Mouse (Mus musculus) ES-Bruce4 (cell line): ENCODE measurements at regions not wholly inside any gene's neighbourhood (a gene's known extent, or its start where the extent isn't known, plus 50 kb on each side); places are given as distances from the start of the nearest gene placed in this dataset.

Experiments used
- H3K27ac ChIP-seq: 2 replicates; pipeline ENCODE4 v1.5.1; 2012; ENCODE audit warnings: low read length, inconsistent platforms; ENCODE audit not compliant: insufficient read depth
- H3K27me3 ChIP-seq: 2 replicates; pipeline ENCODE4 v1.6.1; 2012; ENCODE audit warnings: mild to moderate bottlenecking, low read length, inconsistent platforms; ENCODE audit not compliant: control insufficient read depth, poor library complexity, insufficient read depth, severe bottlenecking
- H3K36me3 ChIP-seq: 2 replicates; pipeline ENCODE4 v1.6.1; 2012; ENCODE audit warnings: inconsistent platforms, mild to moderate bottlenecking, low read length, moderate library complexity; ENCODE audit not compliant: control insufficient read depth, poor library complexity, insufficient read depth, severe bottlenecking
- H3K4me1 ChIP-seq: one replicate; pipeline ENCODE4 v1.8.1; 2011; ENCODE audit warnings: low read length; ENCODE audit not compliant: control insufficient read depth, insufficient read depth
- H3K4me3 ChIP-seq: 2 replicates; pipeline ENCODE4 v1.5.1; 2011; ENCODE audit warnings: low read depth, mild to moderate bottlenecking, low read length
- H3K9ac ChIP-seq: 2 replicates; pipeline ENCODE4 v1.6.1; 2012; ENCODE audit warnings: low read depth, mild to moderate bottlenecking, inconsistent platforms; ENCODE audit not compliant: poor library complexity, severe bottlenecking
- H3K9me3 ChIP-seq: replicated peaks from 2 replicates; pipeline ENCODE4 v1.6.1; 2012; ENCODE audit warnings: mild to moderate bottlenecking, low read length, inconsistent platforms; ENCODE audit not compliant: control insufficient read depth, poor library complexity, insufficient read depth, severe bottlenecking
- CTCF ChIP-seq: IDR thresholded peaks from one replicate; pipeline ENCODE4 v1.8.1; 2011; ENCODE audit warnings: low read depth, low read length
- EP300 ChIP-seq: IDR thresholded peaks from 2 replicates; pipeline ENCODE4 v1.6.1; 2011; ENCODE audit warnings: low read depth, low read length; ENCODE audit not compliant: insufficient read depth
- POLR2A ChIP-seq: IDR thresholded peaks from one replicate; pipeline ENCODE4 v1.8.1; 2011; ENCODE audit warnings: low read length; ENCODE audit not compliant: insufficient read depth

DNA sequence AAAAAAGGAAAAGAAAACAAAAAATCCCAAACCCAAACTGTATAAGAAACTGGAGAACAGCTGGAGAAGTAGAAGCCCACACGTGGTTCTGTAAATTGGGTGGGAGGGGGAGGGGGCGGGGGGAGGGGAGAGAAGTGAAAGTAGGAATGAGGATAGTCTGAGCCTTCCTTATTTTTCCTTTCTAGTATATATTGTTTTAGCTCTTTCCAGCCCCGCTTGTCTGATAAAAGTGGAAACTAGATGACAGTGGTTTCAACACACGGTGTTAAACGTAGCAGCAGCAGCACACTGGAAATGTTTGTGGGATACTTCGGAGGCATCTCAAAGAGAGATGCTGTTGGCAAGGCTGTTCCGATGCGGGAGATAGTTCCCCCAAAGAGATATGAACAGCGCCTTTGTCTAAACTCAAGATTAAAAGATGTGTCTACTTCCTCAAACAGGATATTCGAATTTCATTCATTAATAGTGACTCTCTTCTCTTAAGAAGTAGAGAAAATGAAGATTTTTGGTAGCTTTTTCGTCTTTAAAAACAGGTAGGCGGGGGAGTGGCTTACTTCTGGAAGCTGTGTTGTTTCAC lies 1588.3 kb downstream of the 4930444P10Rik start:
- no peak for TF ChIP-seq CTCF
- no peak for TF ChIP-seq EP300
- TF ChIP-seq POLR2A = no peak
- H3K4me1 ChIP-seq = peaks cover 2% of the 10 kb centered on the region
- no peak overlapping the region for H3K27ac ChIP-seq
- H3K4me3 ChIP-seq = no peak overlapping the region
- H3K9ac ChIP-seq = no peak overlapping the region
- peaks cover 7% of the 10 kb centered on the region for H3K27me3 ChIP-seq
- no peaks in the 10 kb centered on the region for H3K36me3 ChIP-seq
- H3K9me3 ChIP-seq = no peaks in the 10 kb centered on the region

DNA sequence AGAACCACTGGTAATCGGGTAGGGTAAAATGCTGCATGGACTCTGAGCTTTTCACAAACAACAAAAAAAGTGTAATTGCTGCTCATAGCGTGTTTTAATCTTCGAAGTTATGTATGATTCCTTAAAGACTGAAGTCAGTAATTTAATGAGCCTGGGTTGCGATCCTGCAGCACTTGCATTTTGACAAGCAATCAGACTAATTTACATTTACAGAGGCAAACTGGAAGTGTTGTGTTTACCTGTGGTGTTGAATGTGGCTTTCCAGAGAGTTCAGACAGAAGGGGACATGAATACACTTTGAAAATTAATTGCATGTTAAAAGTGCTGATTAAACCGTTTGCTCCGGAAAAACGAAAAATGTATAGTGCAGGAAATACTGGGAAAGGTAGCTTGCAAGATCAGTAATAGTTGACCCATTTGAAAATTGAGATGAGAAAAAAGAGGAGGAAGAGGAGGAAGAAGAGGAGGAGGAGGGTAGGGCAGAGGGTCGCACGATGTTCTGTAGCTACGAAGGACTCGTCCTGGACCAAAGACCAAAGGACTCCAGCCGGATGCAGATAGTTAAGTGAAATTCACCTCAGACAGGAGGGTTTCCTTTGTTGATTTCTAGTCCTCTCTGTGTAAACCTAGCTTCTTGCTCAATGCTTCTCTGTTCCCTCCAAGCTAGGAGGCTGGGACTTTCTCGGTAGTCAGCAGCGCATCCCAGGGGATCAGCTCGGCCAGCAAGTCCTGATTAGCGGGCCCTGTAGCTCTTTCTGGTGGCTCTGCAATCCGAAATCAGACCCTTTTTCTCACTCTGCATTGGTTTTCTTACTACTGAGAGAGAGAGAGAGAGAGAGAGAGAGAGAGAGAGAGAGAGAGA lies 1589.0 kb downstream of the 4930444P10Rik start:
- H3K4me3 ChIP-seq = no peak overlapping the region
- H3K27me3 ChIP-seq = peaks cover 7% of the 10 kb centered on the region
- H3K36me3 ChIP-seq = no peaks in the 10 kb centered on the region
- no peak for TF ChIP-seq EP300
- H3K9ac ChIP-seq = no peak overlapping the region
- H3K9me3 ChIP-seq = no peaks in the 10 kb centered on the region
- no peak overlapping the region for H3K27ac ChIP-seq
- peaks cover 2% of the 10 kb centered on the region for H3K4me1 ChIP-seq

DNA sequence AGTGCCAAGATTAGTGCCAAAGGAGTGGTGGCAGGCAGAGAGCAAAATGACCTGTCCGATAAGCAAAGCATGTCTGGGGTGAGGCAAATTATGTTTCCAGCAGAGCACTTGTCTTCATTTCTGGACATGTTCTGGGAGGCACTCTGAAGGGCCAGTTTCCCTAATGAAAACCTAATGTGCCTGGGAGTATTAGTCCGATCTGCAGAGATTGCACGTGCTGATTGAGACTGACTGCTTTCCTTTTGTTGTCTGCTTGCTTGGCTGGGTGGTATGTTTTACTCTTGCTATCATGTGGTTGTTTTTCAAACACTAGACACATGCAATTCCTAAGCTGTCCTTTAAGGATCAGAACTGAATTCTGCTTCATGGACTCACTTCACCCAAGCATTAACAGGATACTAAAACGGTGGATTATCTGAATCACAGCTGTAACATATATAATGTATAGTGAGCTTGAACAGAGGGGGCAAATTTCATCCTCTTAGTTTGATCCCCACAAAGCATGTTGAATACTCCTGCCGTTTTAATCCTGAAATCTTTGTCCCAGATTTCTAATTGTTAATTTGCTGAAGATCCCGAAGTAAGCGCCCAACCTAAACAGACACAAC lies 1589.8 kb downstream of the 4930444P10Rik start:
- H3K9ac ChIP-seq = no peak overlapping the region
- H3K36me3 ChIP-seq = no peaks in the 10 kb centered on the region
- no peak overlapping the region for H3K4me3 ChIP-seq
- peaks cover 7% of the 10 kb centered on the region for H3K27me3 ChIP-seq
- no peak overlapping the region for H3K27ac ChIP-seq
- peaks cover 2% of the 10 kb centered on the region for H3K4me1 ChIP-seq
- H3K9me3 ChIP-seq = no peaks in the 10 kb centered on the region
- TF ChIP-seq POLR2A = no peak
- TF ChIP-seq EP300 = no peak
- no peak for TF ChIP-seq CTCF

DNA sequence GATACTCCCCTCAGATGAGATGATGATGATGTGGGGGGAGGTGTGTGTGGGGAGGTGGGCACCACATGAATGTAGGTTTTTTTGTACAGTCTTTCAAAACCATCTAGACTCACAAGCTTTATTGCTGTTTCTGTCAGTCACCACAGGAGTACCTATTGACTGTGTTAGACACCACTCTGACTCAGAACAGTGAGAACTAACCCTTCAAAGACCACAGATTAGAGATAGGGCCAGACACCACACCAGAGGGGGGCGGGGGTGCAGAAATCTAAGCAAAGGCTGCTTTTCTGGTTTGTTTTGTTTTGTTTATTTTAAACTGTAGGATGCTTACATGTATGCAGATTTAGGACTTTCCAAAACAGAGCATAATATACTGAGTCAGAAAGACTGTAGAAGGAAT lies 1594.0 kb downstream of the 4930444P10Rik start:
- Histone ChIP-seq H3K9ac (no peak overlapping the region), H3K9me3 (no peaks in the 10 kb centered on the region), H3K4me1 (no peaks in the 10 kb centered on the region), H3K36me3 (no peaks in the 10 kb centered on the region), H3K27ac (no peak overlapping the region), H3K27me3 (peaks cover 1% of the 10 kb centered on the region; the same call in 1 of the 2 replicates), H3K4me3 (no peak overlapping the region)
- TF ChIP-seq EP300 (no peak), POLR2A (no peak)

DNA sequence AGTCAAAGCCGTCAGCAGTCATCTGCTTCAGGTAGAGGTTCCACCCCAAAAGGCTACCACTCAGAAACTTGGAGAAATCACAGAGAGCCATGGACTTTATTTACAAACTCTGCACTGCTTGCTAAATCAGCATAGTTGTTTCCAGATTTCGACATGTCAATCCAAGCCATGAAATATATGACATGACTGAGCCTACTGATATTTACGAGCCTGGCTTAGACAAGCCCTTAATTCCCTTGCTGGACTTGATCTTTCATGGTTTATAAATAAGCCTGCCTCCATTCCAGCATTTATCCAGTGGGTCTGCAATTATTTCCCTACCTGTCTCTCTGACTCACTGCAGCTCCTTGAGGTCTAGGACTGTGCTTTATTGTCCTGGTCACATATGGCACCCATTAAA lies 1603.1 kb downstream of the 4930444P10Rik start:
- Histone ChIP-seq H3K27ac (no peak overlapping the region), H3K9me3 (no peaks in the 10 kb centered on the region), H3K4me1 (no peaks in the 10 kb centered on the region), H3K27me3 (no peaks in the 10 kb centered on the region), H3K4me3 (no peak overlapping the region), H3K9ac (no peak overlapping the region), H3K36me3 (no peaks in the 10 kb centered on the region)
- no peak for TF ChIP-seq POLR2A
- TF ChIP-seq EP300 = no peak
- TF ChIP-seq CTCF = no peak

DNA sequence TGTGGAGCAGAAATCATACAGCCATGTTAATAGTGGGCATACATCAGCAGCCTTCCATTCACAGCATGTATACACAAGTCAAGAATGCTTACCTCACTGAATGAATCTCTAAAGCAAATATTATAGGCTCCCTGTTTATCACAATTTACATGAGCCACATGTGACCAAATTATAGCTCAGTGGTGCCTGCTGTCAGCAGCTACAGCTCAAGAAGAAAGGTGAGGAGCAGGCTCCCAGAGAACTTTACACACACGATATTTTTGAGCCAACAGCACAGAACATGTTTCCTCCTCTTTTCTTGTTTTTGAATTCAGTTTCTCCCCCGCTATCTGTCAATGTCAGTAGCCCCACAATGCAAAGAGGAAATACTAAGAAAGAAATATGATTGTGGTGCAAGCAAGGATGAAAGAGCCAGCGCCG lies 1605.4 kb downstream of the 4930444P10Rik start:
- no peak overlapping the region for H3K9ac ChIP-seq
- H3K4me1 ChIP-seq = no peaks in the 10 kb centered on the region
- no peak overlapping the region for H3K4me3 ChIP-seq
- H3K27me3 ChIP-seq = no peaks in the 10 kb centered on the region
- TF ChIP-seq EP300 (no peak), CTCF (no peak), POLR2A (no peak)
- no peaks in the 10 kb centered on the region for H3K9me3 ChIP-seq
- no peaks in the 10 kb centered on the region for H3K36me3 ChIP-seq
- H3K27ac ChIP-seq = no peak overlapping the region
